Mouse (Mus musculus) forebrain, embryonic 16.5 days (tissue): ENCODE results near the gene Slc2a3. TPM values are rescaled to one million over a fixed set of nuclear protein-coding genes. Genes with fewer than 3 reads are reported as not detected.

Experiments used
- ATAC-seq: fragments of 200-750 bp; cut with Nextera tagmentation; 2 replicates; pipeline ENCODE4 v1.8.0; 2017; ENCODE audit warnings: mild to moderate bottlenecking, moderate library complexity
- H3K27ac ChIP-seq: fragments of 300-500 bp; sonication (generic); 2 replicates; pipeline ENCODE4 v1.5.1; 2014; ENCODE audit warnings: low read length, control low read depth
- H3K27me3 ChIP-seq: fragments of 300-500 bp; sonication (generic); replicated peaks from 2 replicates; pipeline ENCODE4 v1.6.1; 2014; ENCODE audit warnings: low read length; ENCODE audit not compliant: control insufficient read depth, insufficient read depth
- H3K36me3 ChIP-seq: fragments of 300-500 bp; sonication (generic); 2 replicates; pipeline ENCODE4 v1.6.1; 2014; ENCODE audit not compliant: control insufficient read depth, insufficient read depth
- H3K4me1 ChIP-seq: fragments of 300-500 bp; sonication (generic); replicated peaks from 2 replicates; pipeline ENCODE4 v1.6.1; 2014; ENCODE audit warnings: low read length; ENCODE audit not compliant: control insufficient read depth, insufficient read depth
- H3K4me2 ChIP-seq: fragments of 300-500 bp; sonication (generic); 2 replicates; pipeline ENCODE4 v1.6.1; 2014; ENCODE audit warnings: mild to moderate bottlenecking, low read length, control low read depth
- H3K4me3 ChIP-seq: fragments of 300-500 bp; sonication (generic); replicated peaks from 2 replicates; pipeline ENCODE4 v1.5.1; 2014; ENCODE audit warnings: mild to moderate bottlenecking, low read length, control low read depth
- H3K9ac ChIP-seq: fragments of 300-500 bp; sonication (generic); replicated peaks from 2 replicates; pipeline ENCODE4 v1.6.1; 2014; ENCODE audit warnings: low read depth, low read length, control low read depth
- H3K9me3 ChIP-seq: fragments of 300-500 bp; sonication (generic); 2 replicates; pipeline ENCODE4 v1.6.1; 2016; ENCODE audit warnings: low read length; ENCODE audit not compliant: control insufficient read depth
- WGBS: fragments of 180-500 bp; shearing (Covaris S2); extraction: QIAGEN DNeasy Blood & Tissue Kit; methylation state at CpG from one replicate; pipeline ENCODE4 v1.1.7; 2014; 5-methylcytosine and 5-hydroxymethylcytosine counted together
- polyA plus RNA-seq: library from polyadenylated mRNA; unstranded; fragments of >200 nt; fragmentation: Nextera tagmentation; extraction: Ambion mirVana; gene quantifications from 2 replicates; pipeline ENCODE4 v1.2.1, GENCODE M21; 2015

Slc2a3 gene
- polyA plus RNA-seq, 1 experiment from 2014 or later = 33.7 TPM

DNA sequence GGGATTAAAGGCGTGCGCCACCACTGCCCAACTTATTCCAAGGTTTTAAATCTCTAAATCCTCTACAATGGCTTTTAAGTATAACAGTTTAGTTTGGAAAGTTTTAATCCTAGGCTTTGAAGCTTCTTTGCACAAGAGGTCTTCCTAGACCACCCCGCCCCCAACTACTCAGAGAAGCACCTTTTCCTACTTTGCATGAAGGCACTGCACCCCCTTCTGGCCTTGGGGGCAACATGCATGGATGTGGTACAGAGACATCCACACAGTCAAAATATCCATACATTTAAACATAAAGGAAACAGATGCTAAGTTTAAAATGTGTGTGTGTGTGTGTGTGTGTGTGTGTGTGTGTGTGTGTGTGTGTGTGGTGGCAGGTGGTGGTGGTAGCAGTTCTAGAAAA lies 16.6 kb downstream of the Slc2a3 start:
- no peaks in the 10 kb centered on the region for H3K9me3 ChIP-seq
- H3K9ac ChIP-seq = no peak overlapping the region
- no peak for ATAC-seq
- no peaks in the 10 kb centered on the region for H3K36me3 ChIP-seq
- H3K4me3 ChIP-seq = no peak overlapping the region
- H3K27ac ChIP-seq = no peak overlapping the region
- H3K27me3 ChIP-seq = no peaks in the 10 kb centered on the region
- 95% methylated on average over 3 of the region's 3 CpGs for WGBS
- no peaks in the 10 kb centered on the region for H3K4me1 ChIP-seq
- no peak overlapping the region for H3K4me2 ChIP-seq

DNA sequence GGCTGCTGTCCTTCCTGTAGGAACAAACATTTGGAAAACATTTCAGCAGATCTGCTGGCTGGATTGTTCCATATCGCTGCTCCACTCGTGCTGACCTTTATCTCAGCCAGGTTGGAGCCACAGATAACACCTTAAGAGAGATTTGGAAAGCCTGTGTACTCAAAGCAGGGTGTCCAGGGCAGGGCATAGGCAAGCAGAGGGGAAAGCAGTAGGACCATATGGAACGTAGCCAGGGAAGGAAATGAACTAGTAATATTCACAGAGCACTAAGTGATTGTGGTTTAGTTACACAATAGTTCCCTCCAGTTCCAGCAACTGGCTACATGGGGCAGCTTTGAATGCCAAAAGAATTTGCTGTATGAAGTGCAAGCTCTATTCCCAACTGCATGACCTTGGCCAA lies 19.3 kb downstream of the Slc2a3 start:
- Histone ChIP-seq H3K9me3 (no peaks in the 10 kb centered on the region), H3K4me1 (no peaks in the 10 kb centered on the region), H3K4me3 (no peak overlapping the region), H3K27me3 (no peaks in the 10 kb centered on the region), H3K36me3 (no peaks in the 10 kb centered on the region), H3K4me2 (no peak overlapping the region), H3K27ac (no peak overlapping the region), H3K9ac (no peak overlapping the region)
- no peak for ATAC-seq
- 84% methylated on average over 3 of the region's 3 CpGs for WGBS

DNA sequence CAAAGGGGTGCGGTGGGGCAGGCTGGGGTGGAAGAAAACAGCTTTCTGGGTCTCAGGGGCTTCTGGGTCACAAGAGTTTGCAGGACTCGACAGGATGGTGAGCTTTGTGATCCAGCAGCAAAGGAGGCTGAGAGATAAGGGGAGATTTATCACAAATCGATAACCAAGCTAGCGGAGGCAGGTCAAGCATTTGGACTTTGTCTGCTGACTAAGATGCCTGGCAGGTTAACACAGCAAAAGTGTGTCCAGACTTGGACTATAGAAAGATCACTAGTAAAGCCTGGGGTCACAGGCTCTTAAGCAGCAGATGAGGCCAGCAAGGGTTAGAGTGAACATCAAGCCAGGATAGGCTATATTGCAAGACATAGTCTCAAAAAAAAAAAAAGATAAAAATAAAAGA lies 20.3 kb downstream of the Slc2a3 start:
- 74% methylated on average over 4 of the region's 4 CpGs for WGBS
- Histone ChIP-seq H3K36me3 (no peaks in the 10 kb centered on the region), H3K27me3 (no peaks in the 10 kb centered on the region), H3K4me1 (no peaks in the 10 kb centered on the region), H3K4me3 (no peak overlapping the region), H3K4me2 (no peak overlapping the region), H3K27ac (no peak overlapping the region), H3K9me3 (no peaks in the 10 kb centered on the region), H3K9ac (no peak overlapping the region)
- no peak for ATAC-seq

DNA sequence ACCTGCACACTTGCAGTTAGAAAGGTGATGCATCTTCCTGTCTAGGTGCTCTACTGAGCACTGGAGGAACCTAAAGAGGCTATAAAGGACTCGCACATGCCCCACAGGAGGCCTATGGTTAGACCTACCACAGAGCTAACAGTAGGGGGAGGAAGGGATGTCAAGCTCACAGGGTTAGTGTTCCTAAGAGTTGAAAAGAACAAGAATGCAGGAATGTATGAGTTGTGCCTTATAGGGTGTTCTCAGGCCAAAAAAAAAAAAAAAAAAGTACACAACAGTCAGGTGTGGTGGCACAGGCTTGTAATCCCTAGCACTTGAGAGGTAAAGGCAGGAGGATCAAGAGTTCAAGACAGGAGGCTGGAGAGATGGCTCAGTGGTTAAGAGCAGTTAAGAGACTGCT lies 21.5 kb downstream of the Slc2a3 start:
- H3K9ac ChIP-seq = no peak overlapping the region
- H3K9me3 ChIP-seq = no peaks in the 10 kb centered on the region
- no peaks in the 10 kb centered on the region for H3K4me1 ChIP-seq
- ATAC-seq = no peak
- no peaks in the 10 kb centered on the region for H3K27me3 ChIP-seq
- H3K4me3 ChIP-seq = no peak overlapping the region
- H3K4me2 ChIP-seq = no peak overlapping the region
- WGBS = 61% methylated on average over 1 of the region's 1 CpGs
- H3K36me3 ChIP-seq = no peaks in the 10 kb centered on the region
- H3K27ac ChIP-seq = no peak overlapping the region

DNA sequence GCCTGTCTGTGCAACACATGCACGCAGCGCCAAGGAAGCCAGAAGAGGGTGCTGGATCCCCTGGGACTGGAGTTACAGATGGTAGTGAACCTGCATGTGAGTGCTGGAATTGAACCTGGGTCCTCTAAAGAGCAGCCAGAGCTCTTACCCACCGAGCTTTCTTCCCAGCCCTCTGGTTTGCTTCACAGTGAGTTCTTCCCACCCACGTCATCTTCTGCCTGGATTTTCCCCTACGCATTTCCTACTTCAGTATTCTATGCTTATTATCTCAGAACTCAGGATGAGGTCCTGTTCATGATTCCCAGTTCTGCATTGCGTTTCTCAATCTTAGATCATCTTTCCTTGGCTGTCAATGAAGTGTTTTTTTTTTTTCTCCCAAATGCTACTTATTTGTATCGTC lies 25.4 kb downstream of the Slc2a3 start:
- Histone ChIP-seq H3K36me3 (no peaks in the 10 kb centered on the region), H3K27ac (no peak overlapping the region), H3K4me2 (no peak overlapping the region), H3K9ac (no peak overlapping the region), H3K4me3 (no peak overlapping the region), H3K4me1 (no peaks in the 10 kb centered on the region), H3K27me3 (no peaks in the 10 kb centered on the region), H3K9me3 (no peaks in the 10 kb centered on the region)
- 82% methylated on average over 7 of the region's 7 CpGs for WGBS
- ATAC-seq = no peak

DNA sequence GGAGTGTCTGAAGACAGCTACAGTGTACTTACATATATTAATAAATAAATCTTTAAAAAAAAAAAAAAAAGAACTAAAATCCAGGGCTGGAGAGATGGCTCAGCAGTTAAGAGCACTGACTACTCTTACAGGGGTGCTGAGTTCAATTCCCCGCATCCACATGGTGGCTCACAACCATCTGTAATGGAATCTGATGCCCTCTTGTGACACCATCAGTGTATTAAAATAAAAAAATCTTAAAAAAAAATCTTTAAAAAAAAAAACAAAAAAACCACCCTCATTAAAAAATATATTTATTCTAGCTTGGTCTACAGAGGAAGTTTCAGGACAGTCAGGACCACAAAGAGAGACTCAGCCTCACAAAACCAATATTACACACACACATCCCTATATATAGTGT lies 27.1 kb downstream of the Slc2a3 start:
- 88% methylated on average over 1 of the region's 1 CpGs for WGBS
- no peaks in the 10 kb centered on the region for H3K9me3 ChIP-seq
- ATAC-seq = no peak
- H3K27ac ChIP-seq = no peak overlapping the region
- H3K4me1 ChIP-seq = peaks cover 9% of the 10 kb centered on the region; the same call in 1 of the 2 replicates
- no peaks in the 10 kb centered on the region for H3K36me3 ChIP-seq
- H3K4me3 ChIP-seq = no peak overlapping the region
- no peak overlapping the region for H3K9ac ChIP-seq
- H3K4me2 ChIP-seq = no peak overlapping the region
- no peaks in the 10 kb centered on the region for H3K27me3 ChIP-seq

DNA sequence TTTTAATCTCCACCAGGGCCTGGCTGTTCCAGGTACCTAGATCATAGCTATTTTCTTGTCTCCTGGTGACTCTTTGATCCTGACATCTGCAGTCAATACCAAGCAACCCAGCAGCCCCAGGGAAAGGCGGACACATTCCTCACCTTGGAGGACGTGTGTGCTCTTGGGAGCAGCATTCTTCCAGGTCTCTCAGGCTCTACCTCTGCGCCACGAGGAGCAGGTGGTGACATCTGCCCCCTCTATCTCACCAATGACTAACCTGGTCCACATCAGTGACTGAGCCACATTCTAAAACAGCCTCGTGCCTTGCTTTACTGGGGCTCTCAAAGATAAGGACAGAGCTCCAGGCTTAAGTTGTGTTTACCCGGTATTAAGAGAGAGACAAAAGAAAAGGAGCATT lies 28.7 kb downstream of the Slc2a3 start:
- no peak overlapping the region for H3K4me2 ChIP-seq
- H3K9ac ChIP-seq = no peak overlapping the region
- whole genome bisulfite sequencing = 54% methylated on average over 6 of the region's 6 CpGs
- no peak overlapping the region for H3K4me3 ChIP-seq
- no peak for ATAC-seq
- H3K9me3 ChIP-seq = no peaks in the 10 kb centered on the region
- no peaks in the 10 kb centered on the region for H3K27me3 ChIP-seq
- peaks cover 9% of the 10 kb centered on the region; the same call in 1 of the 2 replicates for H3K4me1 ChIP-seq
- H3K36me3 ChIP-seq = no peaks in the 10 kb centered on the region
- no peak overlapping the region for H3K27ac ChIP-seq

DNA sequence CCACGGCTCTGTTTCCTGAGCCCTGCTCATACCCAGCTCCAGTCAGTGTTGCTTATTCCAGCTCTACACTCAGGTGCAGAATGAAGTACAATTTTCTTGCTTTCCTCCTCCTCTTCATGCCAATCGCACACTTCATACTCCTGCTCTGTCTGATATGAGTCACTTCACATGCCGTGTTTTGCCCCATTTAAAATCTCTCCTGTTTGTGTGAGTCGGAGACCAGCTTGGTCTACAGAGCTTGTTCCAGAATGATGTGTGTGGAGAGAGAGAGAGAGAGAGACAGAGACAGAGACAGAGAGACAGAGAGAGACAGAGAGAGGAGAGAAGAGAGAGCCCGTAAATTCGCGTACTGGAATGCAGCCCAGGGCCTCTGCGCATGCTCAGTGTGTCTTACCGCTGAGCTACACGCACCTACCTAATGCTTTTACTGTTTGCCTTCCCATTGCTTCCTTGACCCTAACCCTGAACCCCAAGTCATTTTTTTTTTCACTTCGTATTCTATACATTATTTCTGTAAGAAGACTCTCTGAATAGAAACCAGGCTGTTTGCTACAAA lies 30.6 kb downstream of the Slc2a3 start:
- peaks cover 12% of the 10 kb centered on the region; the same call in 1 of the 2 replicates for H3K4me1 ChIP-seq
- H3K36me3 ChIP-seq = no peaks in the 10 kb centered on the region
- H3K9me3 ChIP-seq = no peaks in the 10 kb centered on the region
- no peak overlapping the region for H3K4me2 ChIP-seq
- H3K9ac ChIP-seq = no peak overlapping the region
- H3K27me3 ChIP-seq = no peaks in the 10 kb centered on the region
- no peak for ATAC-seq
- no peak overlapping the region for H3K4me3 ChIP-seq
- WGBS = 90% methylated on average over 11 of the region's 11 CpGs
- H3K27ac ChIP-seq = no peak overlapping the region

DNA sequence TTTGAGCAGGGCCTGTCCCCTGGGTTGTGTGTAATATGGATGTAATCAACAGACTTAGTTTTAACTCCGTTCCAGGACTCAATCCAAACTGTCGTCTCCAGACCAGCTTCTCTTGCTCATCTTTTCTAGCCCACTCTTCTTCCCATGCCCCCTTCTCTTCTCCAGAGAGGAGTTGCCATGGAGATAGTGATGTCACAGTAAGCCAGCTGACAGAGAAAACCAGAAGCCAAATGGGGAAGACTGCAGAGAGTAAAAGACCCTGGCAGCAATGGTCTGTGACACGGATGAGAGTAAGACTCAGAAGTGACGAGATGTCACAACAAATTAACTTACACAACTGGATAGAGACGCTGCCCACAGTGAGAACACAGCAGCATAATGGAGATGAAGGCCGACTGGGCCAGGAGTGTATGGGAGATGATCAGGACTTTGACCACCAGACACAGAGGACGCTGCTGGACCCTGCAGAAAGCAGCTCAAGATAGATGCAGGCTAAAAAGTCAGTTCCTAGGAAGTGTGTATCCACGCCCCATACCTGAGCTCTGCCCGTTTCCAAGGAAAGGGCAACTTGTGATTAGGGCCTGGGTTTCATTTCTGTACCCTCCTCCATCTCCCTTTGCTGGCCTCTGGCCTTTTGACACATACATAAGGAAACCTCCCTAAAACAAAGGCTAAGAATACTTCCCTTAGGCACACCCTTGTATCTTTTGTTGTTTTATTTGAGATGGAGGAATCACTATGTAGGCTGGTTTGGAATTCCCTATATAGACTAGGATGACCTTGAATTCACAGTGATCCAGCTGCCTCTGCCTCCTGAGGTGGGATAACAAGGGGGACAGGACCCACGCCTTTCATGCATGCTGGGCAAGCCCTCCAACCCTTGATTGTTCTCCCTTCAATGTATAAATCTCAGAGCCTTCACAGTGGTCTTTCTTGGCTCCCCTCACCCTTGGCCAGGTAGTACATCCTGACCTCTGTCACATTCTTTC lies 31.4 kb downstream of the Slc2a3 start:
- H3K4me1 ChIP-seq = peaks cover 13% of the 10 kb centered on the region; the same call in 1 of the 2 replicates
- 0 out of 2 replicates have a peak overlapping the region, but pooled peaks have one; percentile 10 for H3K27ac ChIP-seq
- no peaks in the 10 kb centered on the region for H3K27me3 ChIP-seq
- H3K4me2 ChIP-seq = no peak overlapping the region; the same call in 1 of the 2 replicates
- no peak overlapping the region for H3K4me3 ChIP-seq
- ATAC-seq = peak; percentile 73
- H3K9ac ChIP-seq = no peak overlapping the region
- WGBS = 47% methylated on average over 10 of the region's 10 CpGs
- no peaks in the 10 kb centered on the region for H3K36me3 ChIP-seq
- no peaks in the 10 kb centered on the region for H3K9me3 ChIP-seq
